Mouse (Mus musculus) 416B (cell line): ENCODE results near the gene Unc93b1.

Source experiments
- DNase-seq: peaks from one replicate; pipeline ENCODE4 v3.0.0; 2011; ENCODE audit warnings: low read depth

Unc93b1 gene

DNA sequence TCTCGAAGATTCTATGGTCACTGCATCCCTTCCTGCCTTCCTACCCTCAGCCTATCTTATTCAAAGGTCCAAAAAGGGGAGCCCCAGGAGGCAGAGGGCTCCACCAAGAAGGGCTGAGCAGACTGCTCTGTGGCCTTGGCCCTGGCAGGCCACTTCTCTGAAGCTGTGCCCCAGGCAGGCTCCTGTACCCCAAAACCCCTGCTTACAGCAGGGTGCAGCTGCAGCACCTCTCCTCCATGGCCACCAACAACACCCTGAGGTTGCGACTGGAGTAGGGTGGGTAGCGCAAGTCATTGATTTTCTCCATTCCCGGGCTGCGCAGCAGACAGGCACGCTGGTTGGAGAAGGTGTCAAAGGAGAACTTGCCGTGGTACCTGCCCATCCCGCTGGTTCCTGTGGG, 21.3 kb upstream of the Unc93b1 start:
- DNase-seq = no peak

DNA sequence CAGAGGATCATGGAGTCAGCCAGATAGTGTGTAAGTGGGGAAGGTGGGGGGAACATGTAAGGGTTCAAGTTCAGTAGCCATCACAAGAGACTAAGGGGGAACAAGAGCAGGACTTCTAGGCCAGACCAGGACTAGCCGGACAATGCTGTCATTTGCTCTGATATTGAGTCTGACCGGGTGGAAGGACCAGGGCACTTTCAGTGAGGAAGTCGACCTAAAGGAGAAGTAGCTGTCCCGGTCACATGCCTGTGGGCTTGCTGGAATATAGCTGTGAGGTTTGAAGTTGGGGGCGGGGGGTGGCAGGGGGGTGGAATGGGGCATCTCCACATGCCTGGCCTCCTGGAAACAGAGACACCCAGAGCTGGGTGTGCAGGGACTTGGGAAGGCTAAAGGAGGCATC, 20.5 kb upstream of the Unc93b1 start:
- DNase-seq = peak; percentile 23

DNA sequence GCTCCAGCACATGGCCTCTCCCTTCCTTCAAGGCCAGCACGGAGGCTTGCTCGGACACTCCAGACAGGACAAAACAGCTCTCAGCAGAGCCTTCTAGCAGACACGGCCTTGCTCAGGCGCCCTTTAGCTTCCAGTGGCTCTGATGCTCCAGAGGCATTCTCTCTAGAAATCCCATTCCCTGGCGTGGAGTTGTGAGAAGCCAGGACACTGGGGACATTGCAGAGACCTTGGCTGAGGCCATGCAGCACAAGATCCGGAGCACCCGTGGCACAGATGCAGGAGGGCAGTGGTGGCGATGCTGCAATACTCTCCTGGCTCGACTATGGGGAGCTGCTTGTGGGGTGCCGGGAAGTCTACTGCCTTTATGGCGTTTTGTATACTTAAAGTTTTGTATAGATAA, 18.3 kb upstream of the Unc93b1 start:
- no peak for DNase-seq

DNA sequence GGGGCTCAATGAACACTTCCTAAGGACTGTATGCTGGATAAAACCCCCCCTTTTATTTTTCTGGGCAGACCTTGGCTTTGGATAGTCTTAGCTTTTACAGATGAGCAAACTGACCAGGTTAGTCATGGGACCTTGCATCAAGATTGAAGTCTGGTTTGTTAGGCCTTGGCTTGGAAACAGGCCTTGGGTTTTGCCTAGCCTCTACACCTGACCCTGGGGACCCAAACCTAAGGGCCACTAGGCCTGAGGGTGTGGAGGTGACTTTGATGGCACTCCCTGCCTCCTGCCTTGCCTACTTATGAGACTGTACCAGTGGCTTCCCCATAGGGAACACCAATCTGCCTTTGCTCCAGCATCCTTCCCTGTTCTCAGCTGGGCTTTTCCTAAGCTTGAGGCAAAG, 15.1 kb upstream of the Unc93b1 start:
- DNase-seq = no peak

DNA sequence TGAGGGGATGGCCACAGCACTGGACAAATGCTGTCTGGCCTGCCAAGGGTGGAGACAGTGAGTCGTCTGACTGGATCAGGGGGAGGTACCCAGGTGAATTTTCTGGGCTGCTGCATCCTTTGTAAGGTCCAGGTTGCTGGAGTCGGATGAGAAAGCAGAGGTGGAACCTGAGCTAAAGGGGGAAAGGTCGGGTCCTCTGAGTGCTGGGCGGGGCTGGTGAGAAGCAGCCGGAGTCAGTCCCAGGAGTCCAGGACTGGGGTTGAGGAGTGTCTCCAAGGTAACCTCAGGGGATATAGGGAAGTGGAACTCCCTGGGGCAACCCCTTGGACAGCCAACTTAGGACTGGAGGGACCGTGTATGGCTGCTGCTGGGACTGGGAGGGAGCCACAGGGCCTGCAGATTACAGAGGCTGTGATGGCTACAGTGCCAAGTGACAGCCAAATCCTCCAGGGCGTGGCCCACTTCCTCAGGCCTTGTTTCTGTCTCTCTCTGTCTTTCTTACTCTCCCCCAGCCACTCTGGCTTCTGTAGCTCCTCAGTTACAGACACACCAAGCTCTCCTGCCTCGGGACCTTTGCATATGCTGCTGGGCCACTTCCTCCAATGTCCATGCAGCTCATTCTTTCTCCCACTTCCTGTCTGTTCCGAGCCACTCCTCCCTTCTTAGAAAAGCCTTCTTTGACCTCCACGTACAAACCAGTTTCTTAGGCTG, 12.2 kb upstream of the Unc93b1 start:
- DNase-seq = no peak

DNA sequence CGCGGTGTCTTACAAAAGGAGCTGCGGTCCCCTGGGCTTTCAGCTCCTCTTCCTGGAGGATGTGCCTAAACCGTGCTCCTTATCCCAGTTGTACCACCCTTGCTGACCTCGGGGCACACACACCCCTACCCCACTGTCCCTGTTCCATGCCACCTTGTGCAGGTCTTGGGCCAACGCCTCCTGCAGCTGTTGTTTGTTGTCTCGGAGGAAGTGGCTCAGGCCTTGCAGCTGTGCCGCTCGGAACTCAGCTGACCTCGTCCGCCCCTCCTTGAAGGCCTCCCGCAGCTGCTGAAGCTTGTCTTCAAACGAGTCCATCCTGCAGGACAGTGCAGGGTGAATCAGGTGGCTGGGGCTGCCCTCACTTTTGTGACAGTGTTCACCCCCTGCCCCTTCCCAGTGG, 11.4 kb upstream of the Unc93b1 start:
- peak; percentile 18 for DNase-seq

DNA sequence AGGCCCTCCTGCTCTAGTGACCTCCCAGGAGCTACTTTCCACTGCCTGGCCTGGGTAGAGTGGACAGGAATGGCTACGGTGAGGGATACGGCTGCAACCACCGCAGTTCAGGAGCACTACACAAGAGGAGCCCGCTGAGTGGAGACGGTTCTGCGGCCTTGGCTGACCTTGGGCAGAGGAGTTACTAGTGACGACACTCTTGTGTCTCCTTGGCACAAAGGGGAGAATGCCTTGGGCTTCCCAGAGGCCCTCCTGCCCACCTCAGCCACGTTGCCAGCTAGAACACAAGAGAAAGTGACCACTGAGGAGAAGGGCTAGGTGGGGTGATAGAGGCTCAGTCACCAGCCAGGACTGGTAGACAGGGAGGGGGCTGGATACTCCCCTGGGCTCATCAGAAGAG, 10.8 kb upstream of the Unc93b1 start:
- no peak for DNase-seq

DNA sequence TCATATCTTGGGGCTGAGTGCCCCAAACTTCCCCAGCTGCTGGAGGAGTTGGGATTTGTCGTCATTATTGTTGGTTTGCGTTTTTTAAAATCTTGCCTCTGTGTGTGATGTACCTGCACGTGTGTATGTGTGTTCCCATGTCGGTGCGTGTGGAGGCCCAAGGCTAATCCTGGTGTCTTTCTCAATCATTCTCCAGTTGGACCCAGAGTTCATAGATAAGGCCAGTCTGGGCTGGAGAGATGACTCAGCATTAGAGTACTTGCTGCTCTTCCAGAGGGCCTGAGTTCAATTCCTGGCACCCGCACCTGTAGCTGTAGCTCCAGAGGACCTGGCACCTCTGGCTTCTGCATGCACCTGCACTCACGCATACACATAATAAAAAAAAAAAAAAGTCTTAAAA, 10.1 kb upstream of the Unc93b1 start:
- no peak for DNase-seq

DNA sequence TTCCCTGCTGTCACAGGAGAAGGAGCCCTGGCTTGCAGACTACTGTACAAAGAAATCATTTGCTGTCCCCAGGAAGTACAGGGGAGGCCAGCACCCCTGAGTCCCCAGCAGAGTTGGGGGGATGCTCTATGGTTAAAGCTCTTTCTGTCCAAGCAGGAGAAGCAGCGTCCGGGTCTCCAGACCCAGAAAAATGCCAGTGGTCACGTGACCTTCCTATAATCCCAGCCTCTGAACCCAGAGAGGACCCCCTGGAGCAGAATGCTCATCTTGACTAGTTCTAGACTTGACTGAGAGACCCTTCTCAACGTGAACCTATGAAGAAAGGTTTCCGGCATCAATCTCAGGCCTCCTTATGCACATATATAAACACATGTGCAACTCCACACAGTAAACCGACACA, 9.1 kb upstream of the Unc93b1 start:
- no peak for DNase-seq

DNA sequence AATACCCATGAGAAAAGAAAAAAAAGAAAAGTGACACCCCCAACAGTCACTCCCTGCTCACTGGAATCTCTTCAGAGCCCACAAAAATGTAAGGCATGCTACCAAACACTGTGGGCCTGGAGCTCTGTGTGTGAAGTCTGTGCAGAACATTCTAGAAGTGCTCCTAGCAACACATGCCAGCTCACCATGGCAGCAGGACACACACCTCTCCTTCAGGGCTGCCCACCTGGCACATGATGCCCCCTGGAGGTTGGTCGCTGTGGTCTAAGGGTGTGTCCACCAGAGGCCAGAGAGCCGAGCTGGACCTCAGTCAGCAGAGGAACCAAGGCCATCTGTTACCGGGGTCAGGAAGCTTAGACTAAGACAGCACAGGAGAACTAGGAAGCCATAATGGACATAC, 8.7 kb upstream of the Unc93b1 start:
- DNase-seq = peak; percentile 15

DNA sequence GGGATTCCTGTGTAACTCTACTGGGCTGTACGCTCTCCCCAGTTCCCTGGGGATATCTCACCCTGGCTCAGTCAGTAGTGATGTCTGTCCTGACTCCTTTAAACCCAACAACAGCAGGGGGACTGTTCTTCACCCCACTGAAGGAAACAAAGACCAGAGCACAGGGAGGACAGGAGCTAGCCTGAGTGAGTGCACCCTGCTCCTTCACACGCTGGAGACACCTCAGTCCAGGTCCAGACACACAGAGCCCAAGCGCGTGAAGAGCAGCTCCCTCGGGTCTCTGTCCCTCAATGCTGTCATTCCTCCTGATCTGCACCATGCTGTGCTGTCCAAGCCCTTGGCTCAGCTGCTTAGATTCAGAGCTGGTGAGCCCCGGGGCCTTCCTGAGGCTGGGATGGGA, 8.3 kb upstream of the Unc93b1 start:
- no peak for DNase-seq

DNA sequence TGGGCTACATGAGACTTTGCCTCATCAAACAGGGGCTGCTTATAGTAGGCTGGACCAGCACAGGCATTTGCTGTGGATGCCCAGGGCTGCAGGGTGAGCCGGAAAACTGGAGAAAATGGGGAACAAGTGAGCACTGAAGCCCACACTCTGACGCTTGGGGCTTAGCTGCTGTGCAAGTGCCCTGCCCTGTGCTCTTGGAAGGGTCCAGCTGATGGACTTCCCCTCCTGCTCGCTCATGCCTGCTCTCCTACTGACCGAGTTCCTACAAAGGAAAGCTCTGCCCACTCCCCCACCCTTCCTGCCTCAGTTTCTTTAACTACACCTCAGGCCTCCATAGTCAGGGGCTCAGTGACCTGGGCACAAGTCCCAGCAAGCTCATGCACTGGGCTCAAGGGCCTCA, 7.0 kb upstream of the Unc93b1 start:
- DNase-seq = no peak

DNA sequence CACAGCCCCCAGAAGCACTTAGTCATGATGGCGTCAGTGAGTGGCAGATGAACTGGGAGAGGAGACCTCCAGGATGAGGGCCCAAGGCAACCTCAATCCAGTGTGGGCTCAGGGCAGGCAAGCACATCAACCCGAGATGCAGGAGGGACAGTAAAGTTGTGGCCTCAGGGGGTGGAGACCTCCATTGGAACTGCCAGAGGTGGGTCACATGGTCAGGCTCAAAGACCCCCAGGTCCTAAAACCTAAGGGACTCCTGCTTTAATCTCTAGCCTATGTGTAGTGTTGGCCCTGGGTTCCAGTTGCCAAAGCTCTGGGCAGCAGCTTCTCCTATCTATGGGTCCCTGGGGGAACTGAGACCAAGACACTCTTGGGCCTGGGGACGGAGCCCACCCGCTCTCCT, 6.2 kb upstream of the Unc93b1 start:
- DNase-seq = no peak

DNA sequence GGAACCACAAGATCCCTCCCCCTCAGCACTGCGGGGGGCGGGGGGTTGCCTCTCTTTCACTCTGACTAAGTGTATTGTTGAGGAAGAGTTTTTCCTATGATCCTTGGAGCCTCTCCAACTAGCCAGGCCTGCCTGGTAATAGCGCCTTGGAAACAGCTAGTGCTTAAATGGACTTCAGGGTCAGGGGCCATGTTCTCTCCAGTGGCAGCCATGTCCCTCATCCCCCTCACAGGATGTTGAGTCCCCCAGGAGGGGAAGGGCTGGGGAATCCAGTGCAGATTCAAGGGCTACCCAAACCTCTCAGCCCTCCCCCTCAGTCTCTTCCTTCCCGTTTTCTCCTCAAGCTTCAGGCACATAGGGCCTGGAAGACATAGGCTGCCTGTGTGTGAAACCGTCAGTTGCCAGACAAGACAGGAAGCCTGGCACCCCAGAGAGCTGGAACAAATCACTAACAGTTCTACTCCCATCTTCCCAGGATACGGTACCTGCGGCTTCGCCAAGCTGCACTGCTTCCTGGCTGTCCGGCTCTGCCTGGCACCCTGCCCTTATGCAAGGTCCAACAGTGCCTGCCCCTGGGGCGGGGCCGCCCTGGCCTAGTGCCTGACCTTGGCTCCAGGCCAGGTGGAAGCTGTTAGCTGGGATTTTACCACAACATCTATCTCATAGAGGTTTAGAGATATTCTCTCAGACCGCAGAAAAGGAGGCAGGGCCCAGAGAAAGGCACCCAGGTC, 5.6 kb upstream of the Unc93b1 start, which contains the start of gene Aldh3b1:
Aldh3b1 (minus strand) TSS at position 598 of the 731 bp plus-strand sequence.
- peak; percentile 93 for DNase-seq

DNA sequence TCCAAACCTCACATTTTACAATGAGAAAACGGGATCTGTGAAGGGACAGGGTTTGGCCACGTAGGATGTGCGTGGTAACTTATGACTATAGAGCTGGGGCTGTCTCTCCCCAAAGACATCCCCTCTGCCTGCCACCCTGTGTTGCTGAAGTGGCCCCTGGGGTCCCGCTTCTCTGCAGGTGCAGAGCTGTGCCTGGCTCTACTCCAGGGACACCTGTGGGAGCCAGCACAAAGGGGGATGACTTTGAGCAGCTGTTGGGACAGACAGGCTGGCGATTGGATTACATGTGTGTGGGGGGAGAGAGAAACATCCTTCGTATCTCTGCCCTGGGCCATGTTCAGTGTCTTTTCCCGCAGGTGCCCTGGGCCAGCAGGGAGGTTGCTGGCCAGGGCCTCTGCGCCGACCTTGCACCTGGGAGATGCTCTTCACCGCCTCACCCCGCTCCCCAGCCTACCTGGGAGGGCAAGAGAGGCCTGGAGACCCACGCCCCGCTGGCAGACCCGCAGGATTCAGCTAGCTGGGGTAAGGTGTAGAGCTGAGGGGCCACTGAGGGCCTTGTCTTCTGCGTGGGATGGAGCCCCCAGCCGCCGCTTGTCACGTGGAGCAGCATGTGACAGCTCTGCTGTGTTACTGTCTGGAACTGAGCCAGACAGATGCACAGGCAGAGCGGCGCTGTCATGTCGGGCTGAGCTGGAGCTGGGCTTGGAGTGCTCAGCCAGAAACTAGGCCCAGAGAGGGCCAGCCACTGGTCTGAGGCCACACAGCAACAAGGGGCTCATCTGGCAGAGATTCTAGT, 4.5 kb upstream of the Unc93b1 start:
- DNase-seq = no peak

DNA sequence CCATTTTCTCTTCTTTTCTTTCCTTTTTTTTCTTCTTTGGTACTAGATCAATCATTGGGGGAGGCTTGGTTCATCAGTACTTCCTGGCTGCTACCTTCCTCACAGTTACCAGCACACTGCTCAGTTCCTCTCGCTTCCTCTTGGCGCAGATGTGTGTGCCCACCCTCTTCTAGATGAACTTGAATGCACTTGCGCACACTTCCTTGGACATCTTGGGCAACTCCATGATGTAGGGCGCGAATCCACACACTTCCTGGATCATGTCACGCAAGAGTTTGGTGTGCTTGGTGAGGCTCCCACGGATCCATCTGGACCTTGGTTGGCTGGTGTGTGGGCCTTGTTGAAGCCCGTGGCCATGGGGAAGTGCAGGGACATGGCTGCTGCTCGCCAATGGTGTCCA, 3.3 kb upstream of the Unc93b1 start:
- no peak for DNase-seq

DNA sequence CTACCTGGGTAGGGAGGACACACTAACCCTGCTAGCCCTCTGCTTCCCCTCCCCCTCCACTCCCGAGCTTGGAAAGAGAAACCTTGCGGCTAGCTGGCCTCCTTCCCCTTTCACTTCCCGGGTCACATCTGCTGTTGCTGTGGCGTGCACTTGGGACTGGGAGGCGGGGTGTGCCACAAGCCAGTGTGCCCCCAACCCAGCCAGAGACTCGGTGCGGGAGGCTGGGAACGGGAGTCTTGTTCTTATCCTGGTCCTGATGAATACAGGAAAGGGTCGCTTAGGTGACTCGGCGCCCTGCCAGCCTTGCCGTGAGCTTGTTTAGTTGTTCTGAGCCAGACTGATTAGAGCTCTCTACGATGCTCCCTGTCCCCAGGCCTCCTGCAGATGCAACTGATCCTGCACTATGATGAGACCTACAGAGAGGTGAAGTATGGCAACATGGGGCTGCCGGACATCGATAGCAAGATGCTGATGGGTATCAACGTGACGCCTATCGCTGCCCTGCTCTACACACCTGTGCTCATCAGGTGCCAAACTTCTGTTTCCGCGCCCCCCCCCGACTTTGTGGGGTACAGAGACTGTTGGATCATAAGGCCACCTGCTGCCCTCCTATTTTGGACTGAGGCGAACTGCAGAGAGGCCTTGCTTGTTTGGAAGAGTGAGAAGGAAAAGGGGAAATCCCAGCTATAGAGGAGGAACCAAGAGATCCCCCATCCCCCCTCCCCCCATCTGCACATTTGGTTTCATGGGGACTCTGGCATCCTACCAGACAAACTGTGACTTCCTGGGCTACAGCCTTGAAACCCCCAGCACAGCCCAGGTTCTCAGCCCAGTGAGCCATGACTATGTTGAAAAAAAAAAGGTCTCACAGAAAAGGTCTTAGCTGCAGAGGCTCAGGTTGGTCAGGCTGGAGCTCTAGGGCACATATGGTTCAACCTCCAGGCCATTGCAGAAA, 1.2 kb downstream of the Unc93b1 start:
- DNase-seq = no peak

DNA sequence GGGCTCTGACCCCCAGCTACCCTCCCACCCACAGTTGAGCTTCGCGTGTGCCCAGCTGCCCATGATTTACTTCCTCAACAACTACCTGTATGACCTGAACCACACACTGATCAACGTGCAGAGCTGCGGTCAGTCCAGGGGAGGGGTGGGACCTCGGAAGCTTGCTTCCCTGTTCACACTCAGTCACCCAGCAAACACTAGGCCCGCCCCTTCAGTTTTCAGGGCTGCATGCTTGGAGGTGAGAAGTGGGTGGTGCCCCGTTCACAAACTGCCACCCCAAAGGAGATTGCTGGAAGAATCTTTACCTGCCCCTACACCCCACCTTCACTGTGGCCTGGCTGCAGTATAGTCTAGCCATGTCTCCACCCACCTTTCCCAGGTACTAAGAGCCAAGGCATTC, 7.3 kb downstream of the Unc93b1 start:
- no peak for DNase-seq

DNA sequence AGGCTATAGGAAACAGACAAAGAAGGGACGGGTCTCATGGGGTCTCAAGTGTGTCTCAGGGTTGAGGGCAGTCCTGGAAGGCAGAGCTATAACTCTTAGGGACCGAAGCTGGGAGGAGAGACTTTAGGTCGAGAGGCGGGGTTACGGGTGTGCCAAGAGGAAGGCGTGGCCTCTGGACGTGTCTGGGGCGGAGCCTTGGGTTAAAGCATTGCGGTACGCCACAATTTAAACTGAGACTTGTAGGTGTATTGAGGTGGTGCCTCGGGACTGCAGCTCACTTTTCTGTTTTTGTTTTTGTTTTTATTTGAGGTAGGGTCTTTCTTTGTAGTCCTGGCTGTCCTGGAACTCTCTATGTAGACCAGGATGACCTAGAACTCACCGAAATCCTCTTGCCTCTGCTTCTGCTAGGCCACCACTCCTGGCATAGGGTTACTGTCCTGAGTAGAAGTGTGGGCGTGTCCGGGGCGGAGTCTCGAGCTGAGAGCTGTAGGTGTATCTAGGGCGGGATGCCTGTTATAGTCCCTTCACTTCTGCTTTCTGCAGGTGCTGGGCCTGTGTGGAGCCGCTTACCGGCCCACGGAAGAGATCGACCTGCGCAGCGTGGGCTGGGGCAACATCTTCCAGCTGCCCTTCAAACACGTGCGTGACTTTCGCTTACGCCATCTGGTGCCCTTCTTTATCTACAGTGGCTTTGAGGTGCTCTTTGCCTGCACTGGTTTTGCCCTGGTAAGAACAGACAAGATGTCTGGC, 8.2 kb downstream of the Unc93b1 start:
- no peak for DNase-seq

DNA sequence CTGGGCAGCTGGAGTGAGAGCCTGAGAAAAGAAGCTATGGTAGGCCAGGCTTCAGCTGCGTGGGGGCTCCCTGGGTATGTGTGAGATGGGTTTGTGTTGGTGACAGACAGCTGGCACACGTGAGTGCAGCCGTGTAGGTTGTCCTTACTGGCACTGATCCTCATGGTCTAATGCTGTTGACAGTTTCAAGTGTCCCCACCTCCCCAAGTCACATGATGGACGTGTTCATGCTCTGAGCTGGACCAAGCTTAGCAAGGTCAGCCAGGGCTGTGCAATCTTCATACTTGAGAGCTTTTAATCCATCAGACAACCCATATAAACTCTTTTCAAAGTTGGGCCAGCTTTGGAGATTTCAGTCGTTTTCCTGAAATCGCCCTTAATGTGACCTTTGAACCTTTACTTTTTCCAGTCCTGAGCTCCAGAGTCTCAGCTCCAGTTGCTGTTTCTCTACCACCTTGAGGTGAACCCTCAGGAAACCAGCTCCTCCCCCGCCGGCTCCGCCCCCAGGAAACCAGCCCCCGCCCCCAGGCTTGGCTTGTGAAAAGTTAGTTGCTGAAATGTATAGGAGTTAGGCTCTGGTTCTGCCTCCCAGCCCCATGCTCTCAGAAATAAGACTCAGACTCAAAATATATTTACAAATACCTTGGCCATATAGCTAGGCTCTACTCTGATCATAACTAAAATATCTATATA, 11.0 kb downstream of the Unc93b1 start:
- DNase-seq = peak; percentile 55
